Mouse (Mus musculus) liver, adult 2 months (tissue): ENCODE measurements around the gene Elovl7. TPM values are rescaled to one million over a fixed set of nuclear protein-coding genes. Genes with fewer than 3 reads are reported as not detected.

Experiments used
- DNase-seq: peaks from one replicate; pipeline ENCODE4 v3.0.0-alpha.2; 2011; ENCODE audit warnings: low read depth, low spot score; ENCODE audit errors: extremely low read depth
- H3K27ac ChIP-seq: fragments of 200-500 bp; replicated peaks from 2 replicates; pipeline ENCODE4 v1.5.1; 2012; ENCODE audit warnings: low read depth, mild to moderate bottlenecking, control low read depth, inconsistent platforms, low read length; ENCODE audit not compliant: insufficient read depth
- H3K27me3 ChIP-seq: fragments of 200-500 bp; 2 replicates; pipeline ENCODE4 v1.6.1; 2012; ENCODE audit warnings: mild to moderate bottlenecking, moderate library complexity, low read length, inconsistent platforms; ENCODE audit not compliant: control insufficient read depth, insufficient read depth
- H3K36me3 ChIP-seq: fragments of 200-500 bp; 2 replicates; pipeline ENCODE4 v1.6.1; 2012; ENCODE audit warnings: low read length, inconsistent platforms; ENCODE audit not compliant: control insufficient read depth, insufficient read depth
- H3K4me1 ChIP-seq: fragments of 200-500 bp; 2 replicates; pipeline ENCODE4 v1.6.1; 2011; ENCODE audit warnings: low read length; ENCODE audit not compliant: control insufficient read depth, insufficient read depth
- H3K4me3 ChIP-seq: fragments of 200-500 bp; 2 replicates; pipeline ENCODE4 v1.5.1; 2011; ENCODE audit warnings: low read depth, mild to moderate bottlenecking, control low read depth, low read length, moderate library complexity; ENCODE audit not compliant: insufficient read depth
- H3K79me2 ChIP-seq: fragments of 200-500 bp; 2 replicates; pipeline ENCODE4 v1.6.1; 2012; ENCODE audit warnings: inconsistent platforms, mild to moderate bottlenecking, low read length, moderate library complexity; ENCODE audit not compliant: control insufficient read depth, insufficient read depth
- H3K9ac ChIP-seq: fragments of 200-500 bp; 2 replicates; pipeline ENCODE4 v1.6.1; 2012; ENCODE audit warnings: low read depth, mild to moderate bottlenecking, control low read depth, inconsistent platforms, low read length
- CTCF ChIP-seq: fragments of 200-500 bp; IDR thresholded peaks from 2 replicates; pipeline ENCODE4 v1.5.1; 2011; ENCODE audit warnings: low read depth, low read length, control low read depth
- POLR2A ChIP-seq: fragments of 200-500 bp; IDR thresholded peaks from 2 replicates; pipeline ENCODE4 v1.6.1; 2011; ENCODE audit warnings: low read length, control low read depth; ENCODE audit not compliant: insufficient read depth; ENCODE audit errors: extremely low read depth
- WGBS: fragments of 180-500 bp; shearing (Covaris S2); methylation state at CpG from one replicate; pipeline ENCODE4 v1.1.7; 2018; 5-methylcytosine and 5-hydroxymethylcytosine counted together
- polyA plus RNA-seq: library from polyadenylated mRNA; depleted of rRNA; stranded (reverse); fragments of >200 nt; gene quantifications from 2 replicates; pipeline ENCODE4 v1.2.3, GENCODE M21; 2012
- total RNA-seq: library from RNA; depleted of rRNA; stranded (reverse); fragments of >200 nt; gene quantifications from 2 replicates; pipeline ENCODE4 v1.2.3, GENCODE M21; 2014

The Elovl7 gene
- total and polyA plus RNA-seq, 2 experiments, result 0.05 to 0.09 TPM

DNA sequence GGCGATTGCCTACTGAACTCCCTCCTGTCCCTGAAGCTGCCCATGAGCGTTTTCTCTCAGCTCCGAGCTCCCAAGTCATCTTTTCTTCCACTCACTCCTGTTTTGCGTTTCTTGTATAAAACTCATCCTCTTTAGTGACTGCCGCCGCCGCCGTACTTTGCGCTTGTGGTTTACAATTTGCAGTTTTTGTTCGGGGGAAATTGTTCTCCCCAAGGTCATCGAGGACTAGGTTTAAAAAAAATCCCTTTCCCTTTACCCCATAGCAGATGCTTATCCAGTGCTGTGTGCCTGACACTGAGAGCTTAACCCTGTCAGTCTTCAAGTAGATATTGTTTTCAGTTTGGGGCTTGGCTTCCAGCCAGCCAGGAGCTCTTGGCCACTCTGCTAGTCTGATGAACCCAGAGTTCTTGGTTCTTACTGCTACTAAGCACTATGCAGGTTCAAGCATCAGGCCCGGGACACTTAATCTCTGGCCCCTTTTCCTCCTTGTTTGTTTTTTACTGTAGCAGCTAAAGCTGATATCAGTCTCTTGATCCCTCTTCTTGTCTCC lies 1.1 kb downstream of the Elovl7 start:
- Histone ChIP-seq H3K4me1 (peaks cover 4% of the 10 kb centered on the region; the same call in 1 of the 2 replicates), H3K27ac (no peak overlapping the region), H3K9ac (no peak overlapping the region), H3K27me3 (peaks cover 6% of the 10 kb centered on the region), H3K79me2 (no peaks in the 10 kb centered on the region), H3K4me3 (no peak overlapping the region; the same call in 1 of the 2 replicates), H3K36me3 (no peaks in the 10 kb centered on the region)
- TF ChIP-seq CTCF, result no peak
- TF ChIP-seq POLR2A, result no peak
- DNase-seq, result no peak
- 9% methylated on average over 12 of the region's 12 CpGs for WGBS

DNA sequence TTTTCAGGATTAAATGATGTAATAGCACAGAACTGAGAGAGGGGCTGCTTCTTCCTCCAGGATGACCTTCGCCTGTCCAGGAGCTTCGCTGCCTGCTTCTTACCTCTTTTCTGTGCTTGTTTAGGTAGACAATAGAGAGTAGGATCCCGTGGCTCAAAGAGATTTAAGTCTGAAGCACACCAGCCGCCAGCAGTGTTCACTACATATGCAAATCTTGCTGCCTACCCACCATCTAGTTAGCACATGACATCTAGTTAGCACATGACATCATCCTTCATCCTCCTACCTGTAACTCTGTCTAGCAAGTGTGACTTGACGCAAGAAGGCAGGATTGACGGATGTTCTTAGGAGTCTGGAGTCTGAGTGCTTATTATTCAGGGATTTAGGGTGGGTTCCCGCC lies 5.6 kb downstream of the Elovl7 start:
- peaks cover 1% of the 10 kb centered on the region; the same call in 1 of the 2 replicates for H3K27me3 ChIP-seq
- H3K4me1 ChIP-seq, result peaks cover under 1% of the 10 kb centered on the region; the same call in 1 of the 2 replicates
- H3K27ac ChIP-seq, result no peak overlapping the region
- TF ChIP-seq POLR2A (no peak), CTCF (no peak)
- H3K36me3 ChIP-seq, result no peaks in the 10 kb centered on the region
- no peak overlapping the region for H3K9ac ChIP-seq
- H3K79me2 ChIP-seq, result no peaks in the 10 kb centered on the region
- no peak overlapping the region for H3K4me3 ChIP-seq
- 92% methylated on average over 7 of the region's 7 CpGs for WGBS
- no peak for DNase-seq

DNA sequence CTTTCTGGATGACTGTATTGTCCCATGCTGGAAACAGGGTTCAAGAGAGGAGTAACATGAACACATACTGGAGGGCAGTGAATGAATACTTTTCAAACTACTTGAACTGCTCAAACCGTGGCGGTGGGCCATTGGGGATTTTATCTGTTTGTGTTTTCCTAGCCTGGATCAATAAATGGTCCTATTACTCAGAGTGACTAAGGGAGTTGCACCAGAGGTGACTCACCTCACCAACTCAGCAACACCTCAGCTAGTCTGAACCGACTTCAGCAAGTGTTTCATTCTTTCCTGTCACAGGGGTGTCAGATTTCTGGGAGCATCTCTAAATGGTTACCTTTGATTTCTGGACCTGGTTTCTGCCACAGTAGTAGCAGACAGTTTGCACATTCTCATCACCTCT lies 15.0 kb downstream of the Elovl7 start:
- 16% methylated on average over 3 of the region's 3 CpGs for WGBS
- no peak for DNase-seq
- H3K9ac ChIP-seq, result no peak overlapping the region
- H3K4me1 ChIP-seq, result no peaks in the 10 kb centered on the region
- H3K27ac ChIP-seq, result no peak overlapping the region
- H3K27me3 ChIP-seq, result peaks cover 3% of the 10 kb centered on the region; the same call in 1 of the 2 replicates
- H3K79me2 ChIP-seq, result no peaks in the 10 kb centered on the region
- no peaks in the 10 kb centered on the region for H3K36me3 ChIP-seq
- TF ChIP-seq POLR2A (no peak), CTCF (no peak)
- no peak overlapping the region for H3K4me3 ChIP-seq

- Histone ChIP-seq H3K27me3 (peaks cover 3% of the 10 kb centered on the region; the same call in 1 of the 2 replicates), H3K79me2 (no peaks in the 10 kb centered on the region), H3K4me1 (no peaks in the 10 kb centered on the region), H3K27ac (no peak overlapping the region), H3K9ac (no peak overlapping the region), H3K4me3 (no peak overlapping the region), H3K36me3 (no peaks in the 10 kb centered on the region)
- peak; percentile 51 for DNase-seq
- 37% methylated on average over 6 of the region's 6 CpGs for WGBS
- TF ChIP-seq CTCF (no peak), POLR2A (no peak)
Observed at GRCm38 (mm10) chr13:108229634-108230330, 15.6 kb downstream of the Elovl7 start.

DNA sequence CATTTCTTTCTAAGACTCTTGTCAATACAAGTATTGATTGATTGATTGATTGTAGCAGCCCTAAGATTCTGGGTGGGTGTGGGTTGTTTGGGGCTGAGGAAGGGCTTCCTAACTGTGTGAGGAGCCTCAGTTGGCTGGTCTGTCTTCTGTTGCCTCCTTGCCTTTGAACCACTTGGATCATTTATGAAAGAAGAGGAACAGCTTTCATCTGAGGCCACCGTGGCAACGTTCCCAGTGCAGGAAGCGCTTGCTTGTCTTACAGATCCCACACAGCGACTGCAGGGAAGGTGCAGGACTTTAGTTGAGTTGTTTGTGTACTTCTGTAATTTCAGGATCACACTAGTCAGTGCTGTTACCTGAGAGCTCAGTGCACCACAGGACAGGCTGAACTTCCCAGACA lies 25.8 kb downstream of the Elovl7 start:
- DNase-seq, result no peak
- H3K4me1 ChIP-seq, result no peaks in the 10 kb centered on the region
- no peak for TF ChIP-seq CTCF
- no peaks in the 10 kb centered on the region for H3K36me3 ChIP-seq
- no peaks in the 10 kb centered on the region for H3K27me3 ChIP-seq
- H3K79me2 ChIP-seq, result no peaks in the 10 kb centered on the region
- H3K4me3 ChIP-seq, result no peak overlapping the region
- H3K27ac ChIP-seq, result no peak overlapping the region
- WGBS, result 27% methylated on average over 4 of the region's 4 CpGs
- H3K9ac ChIP-seq, result no peak overlapping the region

DNA sequence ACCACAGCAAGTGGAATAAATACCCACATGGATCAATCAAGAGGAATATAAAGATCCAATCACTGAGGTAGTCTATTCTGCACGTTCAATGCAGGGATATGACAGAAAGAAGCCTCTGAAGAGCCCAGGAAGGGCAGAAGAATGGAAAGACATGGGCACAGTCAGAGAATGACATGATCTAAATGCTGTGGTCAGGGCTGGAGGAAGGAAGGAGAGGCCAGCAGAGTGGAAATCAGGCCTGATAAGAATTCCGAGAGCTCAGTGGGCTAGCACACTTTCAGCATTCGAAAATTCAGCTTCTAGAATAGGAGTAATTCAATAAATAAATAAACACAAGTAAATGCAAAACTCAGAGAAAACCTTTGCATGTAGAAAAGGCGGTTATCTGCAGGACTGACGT lies 27.5 kb downstream of the Elovl7 start:
- 86% methylated on average over 5 of the region's 5 CpGs for WGBS
- no peaks in the 10 kb centered on the region for H3K27me3 ChIP-seq
- no peak for DNase-seq
- H3K4me1 ChIP-seq, result no peaks in the 10 kb centered on the region
- H3K9ac ChIP-seq, result no peak overlapping the region
- no peaks in the 10 kb centered on the region for H3K79me2 ChIP-seq
- TF ChIP-seq POLR2A (no peak), CTCF (no peak)
- H3K27ac ChIP-seq, result no peak overlapping the region
- H3K4me3 ChIP-seq, result no peak overlapping the region
- H3K36me3 ChIP-seq, result no peaks in the 10 kb centered on the region
